Mouse (Mus musculus): ENCODE data around the gene Gm17571. TPM values are rescaled to one million over a fixed set of nuclear protein-coding genes. Genes with fewer than 3 reads are reported as not detected.

Gm17571 gene
- polyA plus RNA-seq, 1 experiment, result not detected

DNA sequence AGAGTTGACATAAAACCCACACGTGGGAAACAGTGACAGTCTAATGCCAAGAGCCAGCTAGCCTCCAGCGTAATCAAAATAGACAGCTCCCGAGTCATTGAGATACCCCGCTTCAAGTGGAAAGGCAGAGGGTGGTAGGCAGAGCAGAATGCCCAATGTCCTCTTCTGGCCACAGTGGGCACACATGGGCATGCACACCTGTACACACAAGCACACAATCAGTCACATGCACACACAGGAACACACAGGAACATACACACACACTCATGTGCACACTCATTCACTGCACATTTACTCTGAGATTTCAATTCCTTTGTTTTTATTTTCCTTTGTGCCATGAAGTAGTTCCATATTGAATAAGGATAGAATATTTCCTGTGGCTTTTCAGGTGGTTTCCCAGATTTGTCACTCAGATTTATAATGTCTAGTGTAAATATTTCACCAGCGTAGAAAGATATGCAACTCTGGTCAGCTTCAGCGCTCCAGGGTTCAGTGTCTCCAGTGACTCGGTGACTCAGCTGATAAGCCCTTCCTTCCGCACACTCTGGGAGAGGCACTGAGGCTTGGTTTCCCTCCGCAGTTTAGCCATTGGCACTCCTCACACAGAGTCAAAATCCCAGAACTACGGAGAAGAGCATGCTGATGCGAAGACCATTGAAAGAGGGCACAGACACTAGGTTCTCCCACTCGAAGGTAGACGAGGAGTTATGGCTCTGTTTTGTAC, 4.4 kb downstream of the Gm17571 start:
- no peak for TF ChIP-seq CTCF (IDR thresholded peaks at IDR 0.05; ENCODE audit: insufficient read depth, low read depth, low read length)
- no peak for TF ChIP-seq POLR2A (IDR thresholded peaks at IDR 0.05; ENCODE audit: insufficient read depth, low read depth, low read length)
- WGBS, result 87% methylated on average over 13 of the region's 13 CpGs
- Histone ChIP-seq H3K4me1 (ENCODE audit: control insufficient read depth, insufficient read depth, low read length) (peaks cover 2% of the 10 kb centered on the region; the same call in 1 of the 2 replicates), H3K4me3 (ENCODE audit: insufficient read depth, low read depth, low read length) (no peak overlapping the region), H3K27ac (ENCODE audit: insufficient read depth, low read depth, low read length) (no peak overlapping the region)

DNA sequence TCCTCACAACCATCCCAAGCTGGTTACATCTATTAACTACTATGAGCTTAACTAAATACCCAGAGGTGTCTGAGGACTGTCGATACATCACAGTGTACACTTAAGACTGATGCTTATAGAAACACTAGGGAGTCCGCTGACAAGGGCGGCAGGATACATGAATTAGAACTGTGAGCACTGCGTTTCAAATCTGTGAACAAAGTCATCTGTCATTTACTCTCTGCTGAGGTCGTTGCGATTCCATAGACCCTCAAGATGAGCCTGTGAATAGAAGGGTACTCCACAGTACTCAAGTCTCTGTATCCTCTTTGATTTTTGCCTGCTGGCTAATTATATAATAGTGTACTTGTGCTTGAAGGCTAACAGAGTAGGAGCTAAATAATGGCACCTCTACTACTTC, 5.6 kb downstream of the Gm17571 start:
- TF ChIP-seq POLR2A (IDR thresholded peaks at IDR 0.05; ENCODE audit: insufficient read depth, low read depth, low read length), result no peak
- no peak for TF ChIP-seq CTCF (IDR thresholded peaks at IDR 0.05; ENCODE audit: insufficient read depth, low read depth, low read length)
- WGBS, result 71% methylated on average over 6 of the region's 6 CpGs
- Histone ChIP-seq H3K4me3 (ENCODE audit: insufficient read depth, low read depth, low read length) (no peak overlapping the region), H3K27ac (ENCODE audit: insufficient read depth, low read depth, low read length) (no peak overlapping the region), H3K4me1 (ENCODE audit: control insufficient read depth, insufficient read depth, low read length) (peaks cover 2% of the 10 kb centered on the region; the same call in 1 of the 2 replicates)

DNA sequence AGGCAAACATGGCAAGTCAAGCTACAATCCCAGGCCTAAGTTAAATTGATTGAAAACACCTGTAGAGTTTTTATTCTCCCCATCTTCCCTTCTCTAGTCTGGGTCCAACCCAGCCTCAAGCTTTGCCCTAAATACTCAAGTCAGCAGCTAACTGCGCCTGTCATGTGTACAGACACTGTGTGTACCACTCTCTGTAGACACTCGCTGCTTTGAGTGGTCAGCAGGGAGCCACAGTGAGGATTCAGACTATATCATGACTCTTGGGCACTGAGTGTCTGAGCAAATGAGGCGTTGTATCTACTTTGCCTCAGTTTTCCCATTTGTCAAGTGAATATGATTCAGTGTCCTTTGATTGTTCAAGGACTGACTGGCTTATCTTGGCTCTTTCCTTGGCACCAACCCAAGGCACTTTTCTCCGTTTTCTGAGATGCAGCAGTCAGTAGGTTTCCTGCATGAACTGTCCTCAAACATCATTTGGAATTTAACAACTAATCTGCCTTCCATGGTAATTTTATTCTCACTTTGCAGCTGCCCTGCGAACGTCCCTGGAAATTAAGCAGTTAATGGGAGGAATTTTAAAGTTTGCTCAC, 13.0 kb downstream of the Gm17571 start:
- WGBS, result 79% methylated on average over 6 of the region's 6 CpGs
- H3K4me3 ChIP-seq (ENCODE audit: insufficient read depth, low read depth, low read length), result no peak overlapping the region
- no peak overlapping the region for H3K27ac ChIP-seq (ENCODE audit: insufficient read depth, low read depth, low read length)
- H3K4me1 ChIP-seq (ENCODE audit: control insufficient read depth, insufficient read depth, low read length), result no peaks in the 10 kb centered on the region
- no peak for TF ChIP-seq POLR2A (IDR thresholded peaks at IDR 0.05; ENCODE audit: insufficient read depth, low read depth, low read length)
- TF ChIP-seq CTCF (IDR thresholded peaks at IDR 0.05; ENCODE audit: insufficient read depth, low read depth, low read length), result no peak

DNA sequence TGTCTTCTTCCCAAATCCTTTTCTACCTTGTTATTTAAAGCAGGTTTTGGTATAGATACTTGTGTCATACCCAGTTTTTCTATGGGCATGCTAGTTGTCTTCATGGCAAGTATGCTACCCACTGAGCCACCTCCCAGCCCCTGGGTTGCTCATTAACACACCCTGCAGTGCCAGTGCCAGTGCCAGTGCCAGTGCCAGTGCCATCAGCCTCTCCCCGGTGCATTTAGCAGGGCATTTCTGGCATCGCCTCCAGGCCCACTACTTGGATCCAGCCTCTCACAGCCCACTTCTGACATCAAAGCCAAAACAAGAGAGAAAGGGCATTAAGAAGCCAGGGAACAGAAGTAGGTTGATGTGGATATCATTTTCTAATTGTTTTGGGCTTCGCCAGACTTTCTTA, 14.9 kb downstream of the Gm17571 start:
- Histone ChIP-seq H3K27ac (ENCODE audit: insufficient read depth, low read depth, low read length) (no peak overlapping the region), H3K4me1 (ENCODE audit: control insufficient read depth, insufficient read depth, low read length) (peaks cover 2% of the 10 kb centered on the region; the same call in 1 of the 2 replicates), H3K4me3 (ENCODE audit: insufficient read depth, low read depth, low read length) (no peak overlapping the region)
- 65% methylated on average over 3 of the region's 3 CpGs for WGBS
- no peak for TF ChIP-seq POLR2A (IDR thresholded peaks at IDR 0.05; ENCODE audit: insufficient read depth, low read depth, low read length)
- TF ChIP-seq CTCF (IDR thresholded peaks at IDR 0.05; ENCODE audit: insufficient read depth, low read depth, low read length), result no peak

DNA sequence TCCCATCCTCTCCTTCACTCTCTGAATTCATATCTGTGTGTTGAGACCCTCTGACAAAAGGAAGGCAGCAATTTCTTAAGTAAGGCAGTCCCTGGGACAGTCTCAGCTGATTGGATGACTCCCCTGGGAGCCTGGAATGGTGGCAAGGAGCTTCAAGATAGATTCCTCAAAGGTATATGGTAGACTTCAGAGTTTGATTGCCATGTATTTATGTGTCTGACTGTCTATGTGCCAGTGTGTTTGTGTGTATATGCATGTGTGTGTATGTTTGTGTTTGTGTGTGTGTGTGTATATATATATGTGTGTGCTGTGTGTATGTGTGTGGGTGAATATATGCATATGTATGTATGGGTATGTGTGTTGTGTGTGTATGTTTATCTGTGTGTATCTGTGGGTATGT, 15.8 kb downstream of the Gm17571 start:
- no peak overlapping the region for H3K4me3 ChIP-seq (ENCODE audit: insufficient read depth, low read depth, low read length)
- H3K4me1 ChIP-seq (ENCODE audit: control insufficient read depth, insufficient read depth, low read length), result peaks cover 2% of the 10 kb centered on the region; the same call in 1 of the 2 replicates
- TF ChIP-seq CTCF (IDR thresholded peaks at IDR 0.05; ENCODE audit: insufficient read depth, low read depth, low read length) (no peak), POLR2A (IDR thresholded peaks at IDR 0.05; ENCODE audit: insufficient read depth, low read depth, low read length) (no peak)
- no peak overlapping the region for H3K27ac ChIP-seq (ENCODE audit: insufficient read depth, low read depth, low read length)

DNA sequence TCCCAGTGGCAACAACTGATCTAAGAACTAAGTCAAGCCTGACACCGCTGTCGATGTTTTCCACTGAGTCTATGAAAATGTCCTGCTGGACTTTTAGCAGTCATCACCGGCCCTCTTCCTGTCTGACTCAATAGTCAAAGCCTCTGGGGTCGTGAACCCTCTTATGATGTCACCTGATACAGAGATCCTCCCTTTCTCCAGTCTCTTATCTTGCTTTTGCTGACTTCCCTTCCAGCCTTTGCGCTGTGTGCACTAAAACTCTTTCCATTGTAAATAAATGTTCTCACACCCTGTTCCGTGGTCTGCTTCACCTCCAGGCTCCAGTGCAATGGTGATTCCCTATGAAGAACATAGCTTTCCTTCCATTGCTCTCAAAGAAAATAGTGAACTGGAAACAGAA, 16.3 kb downstream of the Gm17571 start:
- 86% methylated on average over 6 of the region's 6 CpGs for WGBS
- Histone ChIP-seq H3K4me1 (ENCODE audit: control insufficient read depth, insufficient read depth, low read length) (peaks cover 5% of the 10 kb centered on the region), H3K4me3 (ENCODE audit: insufficient read depth, low read depth, low read length) (no peak overlapping the region), H3K27ac (ENCODE audit: insufficient read depth, low read depth, low read length) (no peak overlapping the region)
- no peak for TF ChIP-seq POLR2A (IDR thresholded peaks at IDR 0.05; ENCODE audit: insufficient read depth, low read depth, low read length)

DNA sequence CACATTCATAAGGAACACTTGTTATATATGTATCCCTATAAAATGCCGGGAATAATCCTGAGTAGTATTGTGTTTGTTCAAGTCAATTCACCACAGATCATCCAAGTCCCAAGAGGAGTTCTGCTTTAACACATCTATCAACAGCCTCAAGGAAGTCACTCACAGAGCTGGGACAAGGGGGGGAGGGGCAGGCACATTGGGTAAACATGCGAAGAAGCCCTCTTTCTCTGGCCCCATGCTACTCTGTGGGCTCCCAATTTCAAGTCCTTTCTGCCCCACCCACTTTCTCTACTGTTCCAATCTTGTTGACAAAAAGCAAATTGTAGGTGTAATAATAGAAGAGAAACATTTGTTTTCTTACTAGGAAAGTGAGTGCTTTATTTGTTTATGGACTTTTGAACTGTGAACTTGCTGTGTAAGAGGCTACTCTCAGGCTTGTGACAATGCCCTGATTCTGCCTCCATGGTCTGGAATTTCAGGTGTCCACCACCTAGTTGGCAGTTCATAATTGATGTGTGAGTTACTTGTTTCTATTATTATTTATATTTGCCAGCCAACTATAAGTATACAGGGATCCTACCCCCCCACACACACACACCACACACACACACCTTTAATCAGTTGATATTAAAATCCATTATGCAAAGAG, 17.0 kb downstream of the Gm17571 start:
- H3K4me3 ChIP-seq (ENCODE audit: insufficient read depth, low read depth, low read length), result no peak overlapping the region
- H3K27ac ChIP-seq (ENCODE audit: insufficient read depth, low read depth, low read length), result no peak overlapping the region
- TF ChIP-seq POLR2A (IDR thresholded peaks at IDR 0.05; ENCODE audit: insufficient read depth, low read depth, low read length) (no peak), CTCF (IDR thresholded peaks at IDR 0.05; ENCODE audit: insufficient read depth, low read depth, low read length) (no peak)
- H3K4me1 ChIP-seq (ENCODE audit: control insufficient read depth, insufficient read depth, low read length), result peaks cover 8% of the 10 kb centered on the region
- 70% methylated on average over 2 of the region's 2 CpGs for WGBS

DNA sequence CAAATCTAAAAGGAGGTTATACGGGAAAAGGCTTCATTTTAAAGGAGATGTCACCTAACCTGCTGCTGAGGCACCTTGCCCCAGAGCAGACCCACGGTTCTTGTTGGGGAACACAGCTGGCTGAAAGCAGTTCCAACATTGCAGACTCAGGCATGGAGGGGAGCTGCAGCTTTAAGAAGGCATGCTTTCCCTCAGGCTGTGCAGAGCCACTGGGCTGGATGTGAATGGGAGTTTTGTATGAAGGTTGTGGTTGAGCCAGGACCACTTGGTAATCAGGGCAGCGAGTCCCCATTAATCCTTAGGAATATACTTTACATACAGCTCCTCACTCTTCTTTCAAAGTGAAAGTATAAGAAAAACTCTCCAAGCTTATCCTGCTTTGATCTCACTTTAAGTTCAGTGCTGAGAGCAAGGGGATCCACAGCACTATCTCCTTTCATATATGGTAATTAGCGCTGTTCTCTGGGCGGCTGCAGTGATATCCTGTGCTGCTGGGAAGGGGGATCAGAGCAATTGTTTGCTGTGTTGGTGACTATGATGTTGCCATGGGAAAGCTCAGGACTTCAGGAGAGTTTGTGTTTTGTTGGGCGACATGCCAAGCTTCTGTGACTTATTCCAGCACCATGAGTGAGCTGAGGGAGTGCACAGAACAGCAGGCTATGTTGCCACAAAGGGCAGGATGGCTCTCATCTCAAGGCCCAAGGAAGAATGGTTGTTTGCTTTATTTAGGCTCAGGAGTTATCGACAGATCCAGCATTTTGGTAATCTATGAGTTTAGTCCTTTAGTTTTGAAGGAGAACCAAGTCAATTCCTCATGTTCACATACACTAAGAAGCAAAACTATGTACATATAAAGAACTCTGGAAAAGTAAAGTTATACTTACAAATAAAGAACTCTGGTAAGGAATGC, 21.3 kb downstream of the Gm17571 start:
- Histone ChIP-seq H3K4me1 (ENCODE audit: control insufficient read depth, insufficient read depth, low read length) (peaks cover 8% of the 10 kb centered on the region), H3K27ac (ENCODE audit: insufficient read depth, low read depth, low read length) (no peak overlapping the region), H3K4me3 (ENCODE audit: insufficient read depth, low read depth, low read length) (no peak overlapping the region; the same call in 1 of the 2 replicates)
- 14% methylated on average over 7 of the region's 7 CpGs for WGBS
- TF ChIP-seq CTCF (IDR thresholded peaks at IDR 0.05; ENCODE audit: insufficient read depth, low read depth, low read length), result no peak
- TF ChIP-seq POLR2A (IDR thresholded peaks at IDR 0.05; ENCODE audit: insufficient read depth, low read depth, low read length), result no peak

Data from olfactory bulb, adult 2 months (tissue).